Mouse (Mus musculus): ENCODE results near the gene Htr2c. TPM values are rescaled to one million over a fixed set of nuclear protein-coding genes. Genes with fewer than 3 reads are reported as not detected.
A peak's percentile ranks its signal among the peaks of the same experiment; 100 is the strongest.

Gene Htr2c
- polyA plus RNA-seq, 1 experiment from 2014 or later = not detected

MicroRNAs within 50 kb of the gene (microRNA counts, 519-probe panel; counts per million panel counts)
- microRNA mmu-miR-448 (32.2 counts per million), microRNA mmu-miR-764-3p (32.2 counts per million), microRNA mmu-miR-764-5p (32.2 counts per million)

Small RNA genes lying within 50 kb of the gene (microRNA-seq; reads per million reads assigned to microRNA genes)
- not detected for gene Gm22650 (ENCODE audit: borderline number of aligned reads)
- not detected for gene Gm24627 (ENCODE audit: borderline number of aligned reads)
- 0.47 reads per million for gene Mir1264 (ENCODE audit: borderline number of aligned reads)
- gene Mir1298 (ENCODE audit: borderline number of aligned reads) = 6.4 reads per million, percentile 42 among the genes with 10 or more reads in this experiment
- not detected for gene Mir1912 (ENCODE audit: borderline number of aligned reads)
- gene Mir448 (ENCODE audit: borderline number of aligned reads) = 2.4 reads per million, percentile 28 among the genes with 10 or more reads in this experiment
- not detected for gene Mir764 (ENCODE audit: borderline number of aligned reads)

Measured in heart, embryonic 11.5 days (tissue).